Mouse (Mus musculus): Measurements from ENCODE around the gene Prm2.

GRCm38 (mm10) chr16:10837250-10837649, 41.3 kb upstream of the Prm2 start:
- TF ChIP-seq CTCF (IDR thresholded peaks at IDR 0.05) = no peak
- TF ChIP-seq POLR2A (IDR thresholded peaks at IDR 0.05; ENCODE audit: insufficient read depth, low read depth, low read length) = no peak
- no peak for TF ChIP-seq EP300 (IDR thresholded peaks at IDR 0.05; ENCODE audit: insufficient read depth, low read depth, low read length)

Data from heart, adult 2 months (tissue).